ENCODE assay signal across 10 mouse cellular contexts in the genomic region with DNA sequence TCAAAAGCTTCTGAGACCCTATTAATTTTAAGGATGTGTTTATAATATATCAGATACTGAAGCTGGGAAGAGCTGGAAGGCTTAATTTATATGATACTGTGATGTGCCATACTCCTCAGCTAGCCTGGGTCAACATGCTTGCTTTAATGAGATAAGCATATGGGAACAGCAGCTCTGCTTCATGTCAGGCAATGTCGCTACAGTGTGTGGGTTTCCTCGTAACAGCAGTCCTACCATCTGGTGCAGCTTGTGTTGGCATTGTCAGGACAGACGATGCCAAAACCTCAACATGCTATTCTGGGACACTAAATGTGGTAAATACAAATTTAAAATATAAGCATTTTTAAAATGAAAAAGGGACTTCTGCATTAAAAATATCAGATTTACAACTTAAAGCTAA. TPM values are rescaled to one million over a fixed set of nuclear protein-coding genes. Genes with fewer than 3 reads are reported as not detected.
DNase-seq lines count a peak whose midpoint lies in the region; ATAC-seq lines count a peak whose summit lies in the region.
"Had no signal": no experiment of that assay in that cellular context is flagged by ENCODE, and none has a peak within 500 bp of the region (broad histone marks: within the 10 kb centered on the region; RNA-seq: fewer than 3 reads in every experiment).

No protein-coding gene starts in this region.

- H3K4me2 ChIP-seq in forebrain, embryonic 15.5 days (replicated peaks) = no peak overlapping the region
- H3K4me2 ChIP-seq: hindbrain, embryonic 15.5 days; lung, embryonic 15.5 days had no signal

- peak overlapping the region; percentile 63 for H3K27ac ChIP-seq in forebrain, embryonic 15.5 days (replicated peaks)
- H3K27ac ChIP-seq in forebrain, embryonic 10.5 days = no peak overlapping the region
- H3K27ac ChIP-seq: hindbrain, embryonic 15.5 days; lung, embryonic 15.5 days had no signal

- no peaks in the 10 kb centered on the region for H3K36me3 ChIP-seq in forebrain, embryonic 15.5 days
- no peaks in the 10 kb centered on the region for H3K36me3 ChIP-seq in forebrain, embryonic 10.5 days (replicated peaks)
- H3K36me3 ChIP-seq: hindbrain, embryonic 15.5 days; lung, embryonic 15.5 days had no signal

- peak; percentile 92 for ATAC-seq in forebrain, embryonic 15.5 days (replicated peaks)
- ATAC-seq in common myeloid progenitor, adult 5-6 weeks (replicated peaks; ENCODE audit: low read depth, poor library complexity, severe bottlenecking) = peak; percentile 69; the same call in 1 of the 2 replicates

- H3K9ac ChIP-seq in forebrain, embryonic 15.5 days (replicated peaks) = no peak overlapping the region
- H3K9ac ChIP-seq: hindbrain, embryonic 15.5 days; lung, embryonic 15.5 days had no signal

- no peak overlapping the region for H3K4me3 ChIP-seq in forebrain, embryonic 15.5 days
- H3K4me3 ChIP-seq in forebrain, embryonic 10.5 days = no peak overlapping the region
- H3K4me3 ChIP-seq: hindbrain, embryonic 15.5 days; lung, embryonic 15.5 days had no signal

- peaks cover 14% of the 10 kb centered on the region for H3K4me1 ChIP-seq in forebrain, embryonic 15.5 days
- H3K4me1 ChIP-seq in forebrain, embryonic 10.5 days = no peaks in the 10 kb centered on the region
- H3K4me1 ChIP-seq: hindbrain, embryonic 15.5 days; lung, embryonic 15.5 days had no signal

- no peaks in the 10 kb centered on the region for H3K27me3 ChIP-seq in forebrain, embryonic 15.5 days
- no peaks in the 10 kb centered on the region for H3K27me3 ChIP-seq in forebrain, embryonic 10.5 days (ENCODE audit: poor library complexity, severe bottlenecking)
- H3K27me3 ChIP-seq: hindbrain, embryonic 15.5 days; lung, embryonic 15.5 days had no signal

- 46% methylated on average over 3 of the region's 3 CpGs for WGBS in forebrain, embryonic 15.5 days
- 90% methylated on average over 3 of the region's 3 CpGs for WGBS in forebrain, embryonic 10.5 days

- H3K9me3 ChIP-seq in forebrain, embryonic 15.5 days = no peaks in the 10 kb centered on the region
- H3K9me3 ChIP-seq in forebrain, embryonic 10.5 days = no peaks in the 10 kb centered on the region
- H3K9me3 ChIP-seq: hindbrain, embryonic 15.5 days; lung, embryonic 15.5 days had no signal

- DNase-seq in forebrain, embryonic 10.5 days (ENCODE audit: extremely low spot score, low spot score) = no peak
- peak; percentile 70 for DNase-seq in left cerebral cortex, adult 11 months (ENCODE audit: low spot score)
- DNase-seq in right cerebral cortex, postnatal 14 days = peak; percentile 23
- DNase-seq in spleen, postnatal 14 days (ENCODE audit: low spot score in 2 of 2) = no peak
- no peak for DNase-seq in urinary bladder, adult 2 months (ENCODE audit: low spot score)
- DNase-seq in adrenal gland, postnatal 25 days = no peak

RNA-seq across cellular contexts. Expression of gene Glg1, which starts 40.9 kb away (rescaled TPM):
- 61.8 and 70.8 TPM in 2 replicates for polyA plus RNA-seq in forebrain, embryonic 15.5 days (2015; fragmentation: Nextera tagmentation; extraction: Ambion mirVana)
- 53.0 and 57.0 TPM in 2 replicates for polyA plus RNA-seq in forebrain, embryonic 10.5 days (2016; fragmentation: Nextera tagmentation; extraction: Ambion mirVana)
- total RNA-seq in common myeloid progenitor, adult 5-6 weeks (2017) = 55.1 and 65.2 TPM in 2 replicates
- 42.4 and 51.0 TPM in 2 replicates for polyA plus RNA-seq in urinary bladder, adult 2 months (2012; rRNA removed)
- 112 and 135 TPM in 2 replicates for total RNA-seq in adrenal gland, postnatal 25 days (2021)

Comparison
In these comparisons a context has a peak if more than half of its experiments do, and no peak if none do; other contexts are left out.
1. DNase-seq: peak in left cerebral cortex, adult 11 months (single experiment) and right cerebral cortex, postnatal 14 days (single experiment); none in forebrain, embryonic 10.5 days (single experiment), spleen, postnatal 14 days (0 of 2), urinary bladder, adult 2 months (single experiment) and adrenal gland, postnatal 25 days (single experiment).